24 mouse cellular contexts compared by ENCODE assay signal in the genomic region with DNA sequence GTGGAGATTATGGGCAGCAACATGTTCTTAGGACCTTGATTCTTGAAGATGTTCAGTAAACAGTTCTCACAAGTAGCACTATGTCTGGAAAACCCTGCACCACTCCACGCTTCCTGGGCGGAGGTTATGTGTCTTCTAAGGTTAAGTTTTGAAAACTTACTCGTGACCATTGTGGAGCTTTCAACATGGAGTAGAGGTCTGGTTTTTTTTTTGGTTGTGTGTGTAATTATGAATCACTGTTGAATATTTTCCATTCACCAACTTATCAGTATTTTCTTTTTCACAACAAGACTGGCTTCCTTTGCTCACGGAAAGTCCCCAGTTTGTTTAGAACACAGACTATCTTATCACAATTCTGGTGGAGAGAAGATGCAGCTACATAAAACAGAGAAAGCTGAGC.
DNase-seq lines count a peak whose midpoint lies in the region; ATAC-seq and TF ChIP-seq lines count a peak whose summit lies in the region.
"Had no signal": no experiment of that assay in that cellular context is flagged by ENCODE, and none has a peak within 500 bp of the region (broad histone marks: within the 10 kb centered on the region; RNA-seq: fewer than 3 reads in every experiment).

No protein-coding gene starts in this region.

- DNase-seq in heart, postnatal 4 days: no peak
- DNase-seq in lung, adult 18-20 months: peak; percentile 46 to 62
- no peak for DNase-seq in lung, postnatal 4 days
- peak; percentile 31 for DNase-seq in CD4-positive, CD25-positive, alpha-beta regulatory T cell, adult 2 months (ENCODE audit: low read depth, low spot score)
- DNase-seq in liver, postnatal 0 days: no peak
- no peak for DNase-seq in adrenal gland, postnatal 4 days (ENCODE audit: low spot score in 2 of 2)
- DNase-seq in urinary bladder, postnatal 14 days (ENCODE audit: low spot score): no peak
- DNase-seq: adrenal gland, postnatal 25 days; cerebellum, adult 18-20 months; cerebellum, postnatal 25 days; embryo, embryonic 11 days; gastrocnemius, postnatal 36 days; kidney, adult 8-10 months; kidney, postnatal 25 days; liver, embryonic 13.5 days; thymus, postnatal 36 days had no signal

- H3K9ac ChIP-seq in heart, embryonic 13.5 days: no peak overlapping the region
- H3K9ac ChIP-seq in liver, postnatal 0 days (replicated peaks): no peak overlapping the region
- H3K9ac ChIP-seq: forebrain, embryonic 15.5 days; liver, embryonic 13.5 days; midbrain, embryonic 15.5 days had no signal

- no peaks in the 10 kb centered on the region for H3K27me3 ChIP-seq in heart, embryonic 13.5 days (replicated peaks)
- no peaks in the 10 kb centered on the region for H3K27me3 ChIP-seq in liver, postnatal 0 days (ENCODE audit: insufficient read depth, low read length)
- H3K27me3 ChIP-seq: forebrain, embryonic 15.5 days; liver, embryonic 13.5 days; midbrain, embryonic 15.5 days had no signal

- H3K9me3 ChIP-seq in heart, embryonic 13.5 days: no peaks in the 10 kb centered on the region
- H3K9me3 ChIP-seq in liver, postnatal 0 days (ENCODE audit: low read length): no peaks in the 10 kb centered on the region
- H3K9me3 ChIP-seq: forebrain, embryonic 15.5 days; limb, embryonic 10.5 days; liver, embryonic 13.5 days; megakaryocyte, embryonic 14.5 days; midbrain, embryonic 15.5 days had no signal

- no peaks in the 10 kb centered on the region for H3K36me3 ChIP-seq in heart, embryonic 13.5 days
- H3K36me3 ChIP-seq in liver, postnatal 0 days (replicated peaks; ENCODE audit: insufficient read depth, low read length): 0 out of 2 replicates have a peak, but pooled peaks cover 3% of the 10 kb centered on the region
- H3K36me3 ChIP-seq: forebrain, embryonic 15.5 days; limb, embryonic 10.5 days; liver, embryonic 13.5 days; midbrain, embryonic 15.5 days had no signal

- no peak overlapping the region for H3K4me3 ChIP-seq in heart, embryonic 13.5 days
- no peak overlapping the region for H3K4me3 ChIP-seq in liver, postnatal 0 days (ENCODE audit: low read depth, low read length)
- H3K4me3 ChIP-seq: forebrain, embryonic 15.5 days; left cerebral cortex, adult 2 months; limb, embryonic 10.5 days; liver, embryonic 13.5 days; megakaryocyte, embryonic 14.5 days; midbrain, embryonic 15.5 days; myocyte had no signal

- no peak overlapping the region for H3K4me2 ChIP-seq in heart, embryonic 13.5 days
- H3K4me2 ChIP-seq in liver, postnatal 0 days (ENCODE audit: low read depth, low read length): no peak overlapping the region
- H3K4me2 ChIP-seq: forebrain, embryonic 15.5 days; liver, embryonic 13.5 days; midbrain, embryonic 15.5 days had no signal

- TF ChIP-seq EP300 in liver, postnatal 0 days (IDR thresholded peaks at IDR 0.05; ENCODE audit: low read depth): peak; percentile 38; the same call in 1 of the 2 replicates

- WGBS in heart, embryonic 13.5 days: 34% methylated on average over 4 of the region's 4 CpGs
- 60% methylated on average over 4 of the region's 4 CpGs for WGBS in liver, postnatal 0 days (ENCODE audit: insufficient replicate concordance)

- TF ChIP-seq CTCF in liver, postnatal 0 days (IDR thresholded peaks at IDR 0.05; ENCODE audit: low read depth): no peak

- H3K4me1 ChIP-seq in heart, embryonic 13.5 days: peaks cover 67% of the 10 kb centered on the region
- peaks cover 18% of the 10 kb centered on the region for H3K4me1 ChIP-seq in liver, postnatal 0 days (ENCODE audit: insufficient read depth)
- H3K4me1 ChIP-seq: midbrain, embryonic 15.5 days had no signal

- peak overlapping the region; percentile 38 for H3K27ac ChIP-seq in heart, embryonic 13.5 days (replicated peaks)
- H3K27ac ChIP-seq in liver, postnatal 0 days (ENCODE audit: low read depth): peak overlapping the region; percentile 55
- H3K27ac ChIP-seq: forebrain, embryonic 15.5 days; hindbrain, postnatal 0 days; left cerebral cortex, adult 2 months; limb, embryonic 10.5 days; liver, embryonic 13.5 days; midbrain, embryonic 15.5 days had no signal

- ATAC-seq in heart, embryonic 13.5 days (ENCODE audit: extremely low read depth, insufficient number of reproducible peaks, low FRiP score, low TSS enrichment): no peak
- ATAC-seq in liver, postnatal 0 days: no peak
- ATAC-seq: forebrain, embryonic 15.5 days; hindbrain, postnatal 0 days; midbrain, embryonic 15.5 days had no signal

Comparison
In these comparisons a context has a peak if more than half of its experiments do, and no peak if none do; other contexts are left out.
1. DNase-seq: peak in lung, adult 18-20 months (2 of 2) and CD4-positive, CD25-positive, alpha-beta regulatory T cell, adult 2 months (single experiment); none in heart, postnatal 4 days (single experiment), lung, postnatal 4 days (0 of 2), liver, postnatal 0 days (single experiment), adrenal gland, postnatal 4 days (0 of 2) and urinary bladder, postnatal 14 days (single experiment).